11 mouse cellular contexts compared by ENCODE assay signal in the genomic region with DNA sequence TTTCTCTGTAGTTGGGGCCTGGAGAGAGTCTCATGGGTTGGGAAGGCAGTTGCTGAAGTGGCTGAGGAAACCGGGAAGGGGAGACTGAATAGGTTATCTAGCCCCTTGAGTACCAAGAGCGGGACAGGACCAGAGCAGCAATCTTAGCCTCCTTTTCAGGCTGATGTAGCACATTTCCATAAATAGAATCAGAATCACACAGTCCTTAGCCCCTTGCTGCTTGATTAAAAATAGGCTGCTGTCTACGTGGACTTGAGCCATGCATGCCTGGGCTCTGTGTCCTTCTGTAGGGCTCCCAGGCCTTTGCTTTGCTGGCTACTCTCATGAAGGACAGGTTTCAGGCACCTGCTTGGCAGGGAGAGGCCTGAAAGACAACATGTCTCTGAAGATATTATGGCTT. TPM values are rescaled to one million over a fixed set of nuclear protein-coding genes. Genes with fewer than 3 reads are reported as not detected.
A peak's percentile ranks its signal among the peaks of the same experiment; 100 is the strongest.
DNase-seq lines count a peak whose midpoint lies in the region; ATAC-seq and TF ChIP-seq lines count a peak whose summit lies in the region.
"Had no signal": no experiment of that assay in that cellular context is flagged by ENCODE, and none has a peak within 500 bp of the region (broad histone marks: within the 10 kb centered on the region; RNA-seq: fewer than 3 reads in every experiment).

No protein-coding gene starts in this region.

- H3K4me2 ChIP-seq in lung, embryonic 14.5 days: no peak overlapping the region
- no peak overlapping the region for H3K4me2 ChIP-seq in heart, postnatal 0 days (ENCODE audit: low read depth, low read length)
- no peak overlapping the region for H3K4me2 ChIP-seq in midbrain, embryonic 16.5 days (ENCODE audit: low read length)
- H3K4me2 ChIP-seq: kidney, embryonic 15.5 days had no signal

- TF ChIP-seq EP300 in heart, postnatal 0 days (IDR thresholded peaks at IDR 0.05; ENCODE audit: low read depth): 0 out of 2 replicates have a peak, but pooled peaks have one; percentile 45

- peak overlapping the region; percentile 65; the same call in 1 of the 2 replicates for H3K27ac ChIP-seq in lung, embryonic 14.5 days (ENCODE audit: low read depth)
- peak overlapping the region; percentile 92 for H3K27ac ChIP-seq in heart, postnatal 0 days (ENCODE audit: low read depth)
- peak overlapping the region; percentile 45; the same call in 1 of the 2 replicates for H3K27ac ChIP-seq in midbrain, embryonic 16.5 days (ENCODE audit: low read length)
- H3K27ac ChIP-seq: kidney, embryonic 15.5 days had no signal

- H3K9ac ChIP-seq in lung, embryonic 14.5 days: no peak overlapping the region
- H3K9ac ChIP-seq in heart, postnatal 0 days (replicated peaks; ENCODE audit: low read depth, low read length): no peak overlapping the region
- H3K9ac ChIP-seq in midbrain, embryonic 16.5 days (ENCODE audit: low read depth, low read length): no peak overlapping the region
- H3K9ac ChIP-seq: kidney, embryonic 15.5 days had no signal

- 55% methylated on average over 3 of the region's 3 CpGs for WGBS in lung, embryonic 14.5 days
- WGBS in heart, postnatal 0 days: 20% methylated on average over 3 of the region's 3 CpGs
- 21% methylated on average over 3 of the region's 3 CpGs for WGBS in midbrain, embryonic 16.5 days

- TF ChIP-seq CTCF in lung, embryonic 14.5 days (IDR thresholded peaks at IDR 0.05; ENCODE audit: low read depth): no peak
- TF ChIP-seq CTCF in heart, postnatal 0 days (IDR thresholded peaks at IDR 0.05; ENCODE audit: low read depth): no peak

- H3K36me3 ChIP-seq in lung, embryonic 14.5 days (ENCODE audit: insufficient read depth): no peaks in the 10 kb centered on the region
- H3K36me3 ChIP-seq in heart, postnatal 0 days (replicated peaks; ENCODE audit: control insufficient read depth, insufficient read depth, low read length): no peaks in the 10 kb centered on the region
- no peaks in the 10 kb centered on the region for H3K36me3 ChIP-seq in midbrain, embryonic 16.5 days (ENCODE audit: control insufficient read depth, insufficient read depth, low read length)
- H3K36me3 ChIP-seq: kidney, embryonic 15.5 days had no signal

- no peaks in the 10 kb centered on the region for H3K27me3 ChIP-seq in lung, embryonic 14.5 days (ENCODE audit: insufficient read depth, low read length)
- no peaks in the 10 kb centered on the region for H3K27me3 ChIP-seq in heart, postnatal 0 days (ENCODE audit: control insufficient read depth, insufficient read depth, low read length)
- H3K27me3 ChIP-seq in midbrain, embryonic 16.5 days (ENCODE audit: control insufficient read depth, insufficient read depth, low read depth, low read length): no peaks in the 10 kb centered on the region
- H3K27me3 ChIP-seq: kidney, embryonic 15.5 days had no signal

- no peaks in the 10 kb centered on the region for H3K9me3 ChIP-seq in lung, embryonic 14.5 days (ENCODE audit: low read depth, low read length)
- H3K9me3 ChIP-seq in heart, postnatal 0 days (replicated peaks; ENCODE audit: control insufficient read depth, low read length): no peaks in the 10 kb centered on the region
- no peaks in the 10 kb centered on the region for H3K9me3 ChIP-seq in midbrain, embryonic 16.5 days (replicated peaks; ENCODE audit: control insufficient read depth, low read length, poor library complexity, severe bottlenecking)
- H3K9me3 ChIP-seq: kidney, embryonic 15.5 days had no signal

- no peak overlapping the region for H3K4me3 ChIP-seq in lung, embryonic 14.5 days (ENCODE audit: low read depth, low read length)
- H3K4me3 ChIP-seq in heart, postnatal 0 days (ENCODE audit: low read depth, low read length): no peak overlapping the region
- H3K4me3 ChIP-seq in midbrain, embryonic 16.5 days (ENCODE audit: low read depth, low read length): no peak overlapping the region
- H3K4me3 ChIP-seq: kidney, embryonic 15.5 days had no signal

- ATAC-seq in lung, embryonic 14.5 days (ENCODE audit: insufficient read depth): no peak
- ATAC-seq in heart, postnatal 0 days (ENCODE audit: insufficient read depth, low read depth): peak; percentile 93
- ATAC-seq in midbrain, embryonic 16.5 days: no peak
- ATAC-seq: activated CD4-positive, CD25-positive, alpha-beta regulatory T cell, adult 4 months had no signal

- DNase-seq in adrenal gland, adult 2 months: peak; percentile 11
- DNase-seq in adrenal gland, postnatal 25 days: no peak
- peak; percentile 4 for DNase-seq in lung, embryonic 14.5 days
- DNase-seq in lung, postnatal 36 days: no peak
- peak; percentile 88 for DNase-seq in heart, postnatal 0 days (ENCODE audit: low spot score)
- no peak for DNase-seq in kidney, postnatal 14 days
- no peak for DNase-seq in adipocyte (ENCODE audit: low spot score)
- DNase-seq: thymus, postnatal 36 days had no signal

- peaks cover 5% of the 10 kb centered on the region; the same call in 1 of the 2 replicates for H3K4me1 ChIP-seq in lung, embryonic 14.5 days (ENCODE audit: insufficient read depth)
- 0 out of 2 replicates have a peak, but pooled peaks cover 7% of the 10 kb centered on the region for H3K4me1 ChIP-seq in heart, postnatal 0 days (ENCODE audit: control insufficient read depth, insufficient read depth)
- H3K4me1 ChIP-seq in midbrain, embryonic 16.5 days (ENCODE audit: control insufficient read depth, insufficient read depth, low read length): peaks cover 27% of the 10 kb centered on the region

RNA-seq across cellular contexts. Expression of gene Pbx1, which starts 44.8 kb away (rescaled TPM):
- total RNA-seq in adrenal gland, adult 2 months (2021): 100 to 1,000 TPM; 148 to 210 TPM
- polyA plus RNA-seq in adrenal gland, adult 2 months (2012; rRNA removed): 35.7 and 66.2 TPM in 2 replicates
- 194 and 198 TPM in 2 replicates for total RNA-seq in adrenal gland, postnatal 25 days (2021)
- 48.8 TPM in 2 replicates for polyA plus RNA-seq in lung, embryonic 14.5 days (2014; fragmentation: Nextera tagmentation; extraction: Ambion mirVana)
- total RNA-seq in heart, postnatal 0 days (2014; rRNA removed; ENCODE audit: low replicate concordance): 31.3 and 42.9 TPM in 2 replicates
- 15.7 and 17.1 TPM in 2 replicates for polyA plus RNA-seq in heart, postnatal 0 days (2015; fragmentation: Nextera tagmentation; extraction: Ambion mirVana)
- 71.8 and 77.8 TPM in 2 replicates for polyA plus RNA-seq in midbrain, embryonic 16.5 days (2015; fragmentation: Nextera tagmentation; extraction: Ambion mirVana)

Comparison
In these comparisons a context has a peak if more than half of its experiments do, and no peak if none do; other contexts are left out.
1. DNase-seq: peak in adrenal gland, adult 2 months (single experiment), lung, embryonic 14.5 days (single experiment) and heart, postnatal 0 days (single experiment); none in adrenal gland, postnatal 25 days (single experiment), lung, postnatal 36 days (single experiment), kidney, postnatal 14 days (single experiment) and adipocyte (single experiment).
2. Peak in every context shown above with its lines, with median percentiles within 50 percentile points of each other: H3K27ac ChIP-seq.